Mouse (Mus musculus): ENCODE measurements around the gene Sfxn4. TPM values are rescaled to one million over a fixed set of nuclear protein-coding genes. Genes with fewer than 3 reads are reported as not detected.
"Not testable (repeated sequence)": the region's sequence is repeated elsewhere in the genome, so short reads cannot be mapped to it uniquely, and the experiment has no call there.

Gene Sfxn4
- polyA plus RNA-seq, 1 experiment from 2014 or later, result 7.6 TPM

DNA sequence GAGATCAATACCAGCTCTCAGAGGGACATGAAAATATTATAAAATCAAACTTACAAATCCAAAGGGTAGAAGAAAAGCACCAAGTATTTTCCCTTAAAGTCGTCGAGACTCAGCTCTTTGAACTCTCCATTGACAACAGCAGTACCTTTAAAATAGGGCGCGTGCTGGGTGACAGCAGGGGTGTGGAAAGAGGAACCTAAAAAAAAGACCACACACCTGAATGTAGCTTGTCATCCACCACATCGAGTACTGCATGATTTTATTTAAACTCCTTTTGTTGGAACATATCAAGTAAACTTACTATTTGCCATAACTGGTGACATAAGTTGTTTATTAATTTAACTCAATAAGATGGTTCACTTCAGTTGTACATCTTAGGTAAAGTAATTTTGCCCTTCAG is 10.1 kb upstream of the Sfxn4 start:
- no peaks in the 10 kb centered on the region for H3K9me3 ChIP-seq (ENCODE audit: control insufficient read depth, low read depth, low read length)
- no peak overlapping the region for H3K4me2 ChIP-seq (replicated peaks; ENCODE audit: low read depth, low read length)
- no peaks in the 10 kb centered on the region for H3K27me3 ChIP-seq (ENCODE audit: control insufficient read depth, insufficient read depth, low read length)
- ATAC-seq (ENCODE audit: insufficient number of reproducible peaks, insufficient read depth, low FRiP score, low read depth), result no peak
- WGBS, result 91% methylated on average over 5 of the region's 5 CpGs
- no peak overlapping the region for H3K27ac ChIP-seq (ENCODE audit: low read length)
- H3K9ac ChIP-seq (replicated peaks; ENCODE audit: low read depth, low read length), result no peak overlapping the region
- H3K36me3 ChIP-seq (ENCODE audit: control insufficient read depth, insufficient read depth, low read length), result peaks cover 20% of the 10 kb centered on the region
- H3K4me3 ChIP-seq (ENCODE audit: low read depth, low read length), result no peak overlapping the region
- peaks cover 7% of the 10 kb centered on the region for H3K4me1 ChIP-seq (ENCODE audit: control insufficient read depth, insufficient read depth, low read length)

DNA sequence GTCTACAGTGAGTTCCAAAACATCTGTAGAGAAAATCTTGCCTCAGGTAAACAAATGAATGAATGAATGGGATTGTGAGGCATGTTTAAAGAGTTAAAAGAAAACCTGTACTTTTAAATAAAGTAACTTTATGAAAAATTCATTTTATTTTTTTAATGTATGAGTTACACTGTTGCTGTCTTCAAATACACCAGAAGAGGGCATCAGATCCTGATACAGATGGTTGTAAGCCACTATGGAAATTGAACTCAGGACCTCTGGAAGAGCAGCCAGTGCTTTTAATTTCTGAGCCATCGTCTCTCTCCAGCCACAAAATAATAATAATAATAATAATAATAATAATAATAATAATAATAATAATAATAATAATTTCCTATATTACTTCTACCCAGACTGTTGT is 9.2 kb upstream of the Sfxn4 start:
- no peak overlapping the region for H3K27ac ChIP-seq (ENCODE audit: low read length)
- no peak for ATAC-seq (ENCODE audit: insufficient number of reproducible peaks, insufficient read depth, low FRiP score, low read depth)
- H3K4me1 ChIP-seq (ENCODE audit: control insufficient read depth, insufficient read depth, low read length), result peaks cover 7% of the 10 kb centered on the region
- H3K27me3 ChIP-seq (ENCODE audit: control insufficient read depth, insufficient read depth, low read length), result no peaks in the 10 kb centered on the region
- no peak overlapping the region for H3K4me2 ChIP-seq (replicated peaks; ENCODE audit: low read depth, low read length)
- WGBS, result 97% methylated on average over 1 of the region's 1 CpGs
- H3K4me3 ChIP-seq (ENCODE audit: low read depth, low read length), result no peak overlapping the region
- peaks cover 20% of the 10 kb centered on the region for H3K36me3 ChIP-seq (ENCODE audit: control insufficient read depth, insufficient read depth, low read length)
- H3K9ac ChIP-seq (replicated peaks; ENCODE audit: low read depth, low read length), result no peak overlapping the region
- no peaks in the 10 kb centered on the region for H3K9me3 ChIP-seq (ENCODE audit: control insufficient read depth, low read depth, low read length)

DNA sequence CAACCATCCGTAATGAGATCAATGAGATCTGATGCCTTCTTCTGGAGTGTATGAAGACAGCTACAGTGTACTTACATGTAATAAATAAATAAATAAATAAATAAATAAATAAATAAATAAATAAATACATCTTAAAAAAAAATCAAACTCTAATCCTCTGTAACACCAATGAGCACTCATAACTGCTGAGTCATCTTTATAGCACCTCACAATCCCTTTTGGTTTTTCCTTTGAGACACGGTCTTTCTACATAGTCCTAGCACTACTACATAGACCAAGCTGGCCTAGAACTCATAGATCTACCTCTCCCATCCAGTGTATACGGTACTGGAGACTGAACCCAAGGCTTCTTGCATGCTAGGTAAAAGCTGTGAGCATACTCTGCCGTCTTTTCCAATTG is 4.9 kb upstream of the Sfxn4 start:
- not testable (repeated sequence) for H3K9me3 ChIP-seq (ENCODE audit: control insufficient read depth, low read depth, low read length); H3K4me1 ChIP-seq (ENCODE audit: control insufficient read depth, insufficient read depth, low read length); ATAC-seq (ENCODE audit: insufficient number of reproducible peaks, insufficient read depth, low FRiP score, low read depth); H3K4me3 ChIP-seq (ENCODE audit: low read depth, low read length); H3K9ac ChIP-seq (replicated peaks; ENCODE audit: low read depth, low read length); H3K27me3 ChIP-seq (ENCODE audit: control insufficient read depth, insufficient read depth, low read length); H3K4me2 ChIP-seq (replicated peaks; ENCODE audit: low read depth, low read length); H3K27ac ChIP-seq (ENCODE audit: low read length)
- H3K36me3 ChIP-seq (ENCODE audit: control insufficient read depth, insufficient read depth, low read length), result peaks cover 22% of the 10 kb centered on the region
- WGBS, result 96% methylated on average over 4 of the region's 4 CpGs

DNA sequence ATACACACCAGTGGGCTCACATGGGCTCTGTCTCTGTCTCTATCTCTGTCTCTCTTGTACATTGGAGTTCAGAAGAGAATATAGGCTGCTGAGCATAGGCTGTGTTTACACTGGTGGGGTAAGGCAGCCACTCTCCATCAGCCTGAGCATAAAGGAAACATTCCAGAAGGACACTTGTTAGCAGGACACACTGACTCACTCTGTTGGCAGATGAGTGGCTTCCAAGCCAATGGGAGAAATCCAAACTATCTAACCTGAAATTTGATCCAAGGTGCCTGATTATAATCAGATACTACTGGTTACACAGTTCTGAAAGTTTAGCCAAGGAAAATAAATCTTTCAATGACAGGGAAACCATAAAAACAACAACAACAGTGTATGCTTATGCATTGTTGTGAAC is 15.5 kb downstream of the Sfxn4 start:
- no peak overlapping the region for H3K9ac ChIP-seq (replicated peaks; ENCODE audit: low read depth, low read length)
- no peaks in the 10 kb centered on the region for H3K27me3 ChIP-seq (ENCODE audit: control insufficient read depth, insufficient read depth, low read length)
- no peak overlapping the region for H3K4me2 ChIP-seq (replicated peaks; ENCODE audit: low read depth, low read length)
- H3K4me1 ChIP-seq (ENCODE audit: control insufficient read depth, insufficient read depth, low read length), result no peaks in the 10 kb centered on the region
- no peak for ATAC-seq (ENCODE audit: insufficient number of reproducible peaks, insufficient read depth, low FRiP score, low read depth)
- no peak overlapping the region for H3K4me3 ChIP-seq (ENCODE audit: low read depth, low read length)
- H3K9me3 ChIP-seq (ENCODE audit: control insufficient read depth, low read depth, low read length), result no peaks in the 10 kb centered on the region
- peaks cover 2% of the 10 kb centered on the region; the same call in 1 of the 2 replicates for H3K36me3 ChIP-seq (ENCODE audit: control insufficient read depth, insufficient read depth, low read length)
- no peak overlapping the region for H3K27ac ChIP-seq (ENCODE audit: low read length)

DNA sequence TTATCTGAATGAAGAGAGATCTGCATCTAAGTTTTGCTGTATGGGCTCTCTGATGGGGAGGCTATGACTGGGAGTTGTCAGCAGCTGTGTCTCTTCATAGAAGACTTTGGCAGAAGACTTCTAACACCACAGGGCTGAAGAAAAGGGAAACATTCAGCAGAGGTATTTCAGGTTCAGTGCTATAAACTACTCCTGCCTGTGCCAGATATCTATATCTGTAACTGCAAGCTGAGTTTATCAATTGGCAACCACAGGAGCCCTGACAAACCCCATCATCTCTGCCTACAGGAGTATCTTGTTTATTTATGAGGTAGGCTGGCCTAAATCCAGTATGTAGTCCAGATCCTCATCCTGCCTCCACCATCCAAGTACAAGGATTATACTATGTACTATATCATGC is 18.0 kb downstream of the Sfxn4 start:
- Histone ChIP-seq H3K4me1 (ENCODE audit: control insufficient read depth, insufficient read depth, low read length) (no peaks in the 10 kb centered on the region), H3K4me2 (replicated peaks; ENCODE audit: low read depth, low read length) (no peak overlapping the region), H3K9ac (replicated peaks; ENCODE audit: low read depth, low read length) (no peak overlapping the region), H3K9me3 (ENCODE audit: control insufficient read depth, low read depth, low read length) (no peaks in the 10 kb centered on the region), H3K4me3 (ENCODE audit: low read depth, low read length) (no peak overlapping the region), H3K27ac (ENCODE audit: low read length) (no peak overlapping the region), H3K27me3 (ENCODE audit: control insufficient read depth, insufficient read depth, low read length) (no peaks in the 10 kb centered on the region), H3K36me3 (ENCODE audit: control insufficient read depth, insufficient read depth, low read length) (peaks cover 11% of the 10 kb centered on the region; the same call in 1 of the 2 replicates)
- no peak for ATAC-seq (ENCODE audit: insufficient number of reproducible peaks, insufficient read depth, low FRiP score, low read depth)

DNA sequence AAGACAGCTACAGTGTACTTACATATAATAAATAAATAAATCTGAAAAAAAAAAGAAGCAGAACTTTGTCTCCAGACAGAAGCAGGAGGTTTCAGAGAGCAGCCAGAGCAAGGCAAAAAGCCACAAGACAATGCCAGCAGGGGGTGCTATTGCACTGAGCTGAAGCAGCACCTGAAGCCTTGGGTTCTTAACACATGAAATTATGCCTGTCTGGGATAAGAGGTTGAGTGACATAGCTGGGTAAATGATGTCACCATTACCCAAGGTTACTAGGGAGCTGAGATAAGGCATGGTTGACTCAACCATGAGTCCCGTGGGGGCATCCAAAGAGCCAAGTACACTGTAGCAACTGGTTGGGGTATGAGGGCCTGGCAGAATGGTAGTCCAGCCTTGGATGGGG is 23.5 kb downstream of the Sfxn4 start:
- Histone ChIP-seq H3K9me3 (ENCODE audit: control insufficient read depth, low read depth, low read length) (no peaks in the 10 kb centered on the region), H3K4me2 (replicated peaks; ENCODE audit: low read depth, low read length) (no peak overlapping the region), H3K9ac (replicated peaks; ENCODE audit: low read depth, low read length) (no peak overlapping the region), H3K4me1 (ENCODE audit: control insufficient read depth, insufficient read depth, low read length) (no peaks in the 10 kb centered on the region), H3K4me3 (ENCODE audit: low read depth, low read length) (no peak overlapping the region), H3K36me3 (ENCODE audit: control insufficient read depth, insufficient read depth, low read length) (peaks cover 34% of the 10 kb centered on the region), H3K27me3 (ENCODE audit: control insufficient read depth, insufficient read depth, low read length) (no peaks in the 10 kb centered on the region), H3K27ac (ENCODE audit: low read length) (no peak overlapping the region)
- WGBS, result 47% methylated on average over 1 of the region's 1 CpGs
- no peak; the same call in 1 of the 2 replicates for ATAC-seq (ENCODE audit: insufficient number of reproducible peaks, insufficient read depth, low FRiP score, low read depth)

DNA sequence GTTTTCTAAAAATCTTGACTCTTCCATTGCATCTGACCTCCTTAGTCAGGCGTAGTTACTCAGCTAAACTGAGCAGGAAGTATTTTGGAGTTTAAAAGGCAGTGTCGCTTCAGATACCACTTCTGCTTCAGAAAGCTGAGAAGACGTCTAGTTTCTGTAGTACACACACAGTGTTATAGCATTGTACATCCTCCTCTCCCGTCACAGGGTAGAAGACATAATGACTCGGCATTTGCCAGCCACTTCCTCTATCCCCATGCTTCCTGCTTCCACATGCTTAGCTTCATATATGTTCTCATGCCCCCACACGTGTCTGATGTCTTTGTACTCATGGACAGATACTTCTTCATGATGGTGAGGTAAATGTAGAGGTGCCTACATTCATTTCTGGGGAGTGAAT is 42.6 kb downstream of the Sfxn4 start:
- WGBS, result 87% methylated on average over 6 of the region's 6 CpGs
- Histone ChIP-seq H3K4me2 (replicated peaks; ENCODE audit: low read depth, low read length) (no peak overlapping the region), H3K4me3 (ENCODE audit: low read depth, low read length) (no peak overlapping the region), H3K9ac (replicated peaks; ENCODE audit: low read depth, low read length) (no peak overlapping the region), H3K27ac (ENCODE audit: low read length) (no peak overlapping the region), H3K4me1 (ENCODE audit: control insufficient read depth, insufficient read depth, low read length) (no peaks in the 10 kb centered on the region), H3K27me3 (ENCODE audit: control insufficient read depth, insufficient read depth, low read length) (no peaks in the 10 kb centered on the region), H3K9me3 (ENCODE audit: control insufficient read depth, low read depth, low read length) (no peaks in the 10 kb centered on the region), H3K36me3 (ENCODE audit: control insufficient read depth, insufficient read depth, low read length) (peaks cover 51% of the 10 kb centered on the region)
- ATAC-seq (ENCODE audit: insufficient number of reproducible peaks, insufficient read depth, low FRiP score, low read depth), result no peak

DNA sequence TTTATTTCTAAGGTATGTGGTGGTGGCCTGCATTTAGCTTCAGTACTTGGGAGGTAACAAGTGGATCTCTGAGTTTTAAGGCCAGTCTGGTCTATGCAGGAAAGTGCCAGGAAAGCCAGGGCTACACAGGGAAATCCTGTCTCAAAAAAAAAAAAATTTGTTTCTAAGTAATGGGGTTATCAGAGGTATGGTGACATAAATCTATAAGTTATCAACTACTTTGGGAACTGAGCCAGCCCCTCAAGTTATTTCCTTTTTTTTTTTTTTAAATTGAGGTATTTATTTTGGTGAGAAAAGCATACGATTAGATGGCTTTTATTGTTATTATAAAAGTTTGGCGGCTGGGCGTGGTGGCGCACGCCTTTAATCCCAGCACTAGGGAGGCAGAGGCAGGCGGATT is 48.1 kb downstream of the Sfxn4 start:
- H3K36me3 ChIP-seq (ENCODE audit: control insufficient read depth, insufficient read depth, low read length), result peaks cover 18% of the 10 kb centered on the region
- no peak for ATAC-seq (ENCODE audit: insufficient number of reproducible peaks, insufficient read depth, low FRiP score, low read depth)
- no peak overlapping the region for H3K9ac ChIP-seq (replicated peaks; ENCODE audit: low read depth, low read length)
- H3K4me1 ChIP-seq (ENCODE audit: control insufficient read depth, insufficient read depth, low read length), result 0 out of 2 replicates have a peak, but pooled peaks cover 8% of the 10 kb centered on the region
- H3K27ac ChIP-seq (ENCODE audit: low read length), result no peak overlapping the region
- H3K4me3 ChIP-seq (ENCODE audit: low read depth, low read length), result no peak overlapping the region
- no peaks in the 10 kb centered on the region for H3K27me3 ChIP-seq (ENCODE audit: control insufficient read depth, insufficient read depth, low read length)
- 95% methylated on average over 6 of the region's 6 CpGs for WGBS
- no peak overlapping the region for H3K4me2 ChIP-seq (replicated peaks; ENCODE audit: low read depth, low read length)
- H3K9me3 ChIP-seq (ENCODE audit: control insufficient read depth, low read depth, low read length), result no peaks in the 10 kb centered on the region

DNA sequence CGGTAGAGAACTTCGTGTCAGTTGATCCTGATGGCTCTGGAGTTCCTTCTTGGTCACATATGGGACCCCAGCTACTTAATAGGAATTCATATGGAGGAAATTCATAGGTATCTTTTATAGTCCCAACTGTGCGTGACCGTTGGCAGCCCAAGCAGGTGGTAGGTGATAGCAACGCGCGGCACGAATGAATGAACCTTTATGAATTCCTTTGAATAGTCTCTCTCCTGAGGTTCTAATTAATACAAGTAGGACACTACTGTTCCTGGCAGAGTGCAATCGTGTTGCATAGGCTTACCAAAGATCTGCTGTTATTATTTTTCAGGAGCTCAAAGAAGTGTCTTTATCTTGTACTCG is 49.3 kb downstream of the Sfxn4 start:
- Histone ChIP-seq H3K9me3 (ENCODE audit: control insufficient read depth, low read depth, low read length) (no peaks in the 10 kb centered on the region), H3K4me2 (replicated peaks; ENCODE audit: low read depth, low read length) (peak overlapping the region; percentile 66), H3K27ac (ENCODE audit: low read length) (no peak overlapping the region), H3K4me3 (ENCODE audit: low read depth, low read length) (peak overlapping the region; percentile 63), H3K9ac (replicated peaks; ENCODE audit: low read depth, low read length) (peak overlapping the region; percentile 63), H3K4me1 (ENCODE audit: control insufficient read depth, insufficient read depth, low read length) (0 out of 2 replicates have a peak, but pooled peaks cover 8% of the 10 kb centered on the region), H3K27me3 (ENCODE audit: control insufficient read depth, insufficient read depth, low read length) (no peaks in the 10 kb centered on the region), H3K36me3 (ENCODE audit: control insufficient read depth, insufficient read depth, low read length) (peaks cover 14% of the 10 kb centered on the region; the same call in 1 of the 2 replicates)
- ATAC-seq (ENCODE audit: insufficient number of reproducible peaks, insufficient read depth, low FRiP score, low read depth), result no peak
- 22% methylated on average over 10 of the region's 10 CpGs for WGBS
